Mouse (Mus musculus): ENCODE measurements around the gene Dph7. TPM values are rescaled to one million over a fixed set of nuclear protein-coding genes. Genes with fewer than 3 reads are reported as not detected.
"Not testable (repeated sequence)": the region's sequence is repeated elsewhere in the genome, so short reads cannot be mapped to it uniquely, and the experiment has no call there.

Gene Dph7
- total RNA-seq (2021): 1 to 10 TPM; 4.1 to 4.8 TPM
- long read RNA-seq, experiment 1, partial matches to known transcripts: 0 of 2 reads
- long read RNA-seq, experiment 1, other reads (novel, unspliced or antisense): 1 of 2 reads
- long read RNA-seq, experiment 2, partial matches to known transcripts: 0 of 5 reads
- long read RNA-seq, experiment 2, other reads (novel, unspliced or antisense): 5 of 5 reads

DNA sequence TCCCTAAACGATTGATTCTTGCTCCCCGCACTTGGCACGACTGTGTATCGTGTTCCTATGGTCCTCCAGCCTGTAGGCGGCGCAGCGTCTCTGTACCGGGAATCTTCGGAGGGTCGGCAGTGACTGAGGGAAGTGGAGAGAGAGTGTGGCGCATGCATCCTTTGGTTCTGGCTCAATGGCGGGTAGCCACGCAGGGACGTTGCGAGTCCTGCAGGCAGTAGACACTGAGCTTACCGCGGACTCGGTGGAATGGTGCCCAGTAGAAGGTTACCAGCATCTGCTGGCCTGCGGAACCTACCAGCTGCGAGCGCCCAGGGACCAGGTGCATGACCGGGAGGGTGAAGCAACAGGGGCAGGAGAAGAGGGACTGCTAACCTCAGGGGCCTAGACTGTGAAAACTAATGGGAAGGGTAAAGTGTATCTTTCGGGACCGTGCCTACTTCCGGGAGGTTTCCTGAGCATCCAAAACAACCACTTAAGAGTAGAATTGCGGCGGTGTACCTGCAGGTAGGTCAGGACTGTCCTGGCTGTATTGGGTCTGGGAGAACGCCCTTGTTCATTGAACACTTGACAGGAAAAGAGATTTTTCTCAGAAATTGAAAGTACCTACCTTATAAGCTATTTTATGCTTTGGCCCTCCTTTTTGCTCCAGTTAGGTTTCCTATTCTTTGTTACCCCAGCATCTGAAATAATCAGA is at the start of gene Dph7:
Dph7 (plus strand) TSS at position 97 of the 697 bp plus-strand sequence.
- intact Hi-C loops (cut with DNase I; ENCODE audit: low total_unique reads): loop anchor here (5.0 kb wide), 1 partner anchor 35 kb away; no protein-coding TSS in a partner anchor

DNA sequence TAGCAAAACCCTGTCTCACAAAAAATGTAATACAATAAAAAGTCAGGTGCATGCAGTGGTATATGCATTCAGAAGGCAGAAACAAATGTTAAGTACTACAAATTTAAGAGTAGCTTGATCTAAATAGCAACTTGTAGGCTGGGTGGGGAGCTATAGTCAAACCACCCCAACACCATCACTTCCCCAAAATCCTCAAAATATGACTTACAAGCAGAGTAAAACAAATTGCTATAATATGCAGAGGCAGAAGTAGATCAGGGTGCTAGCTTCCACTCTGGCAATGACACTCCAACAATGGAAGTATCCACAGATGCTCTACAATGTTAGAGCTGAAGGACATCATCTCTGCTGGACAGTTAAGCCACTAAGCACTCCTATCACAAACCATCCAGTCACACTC is 49.6 kb upstream of the Dph7 start:
- no peak for DNase-seq
- intact Hi-C loops (cut with DNase I; ENCODE audit: low total_unique reads): no loop called here

More for the DNA sequence above, at the start of gene Dph7:
- peak; percentile 85 for DNase-seq

DNA sequence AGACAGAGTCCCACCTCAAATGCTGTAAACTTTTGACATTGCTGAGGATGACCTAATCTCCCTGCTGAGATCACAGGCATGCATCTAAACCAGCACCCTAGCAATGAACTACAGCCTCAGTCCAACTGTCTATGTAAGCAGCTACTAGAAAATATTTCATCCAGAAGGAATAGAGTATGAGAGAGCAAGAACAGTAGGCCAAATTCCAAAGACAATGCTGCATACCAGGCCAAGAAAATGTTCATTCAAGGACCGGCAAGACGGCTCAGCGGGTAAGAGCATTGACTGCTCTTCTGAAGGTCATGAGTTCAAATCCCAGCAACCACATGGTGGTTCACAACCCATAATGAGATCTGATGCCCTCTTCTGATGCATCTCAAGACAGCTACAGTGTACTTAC is 47.4 kb upstream of the Dph7 start:
- DNase-seq: no peak
- intact Hi-C loops (cut with DNase I; ENCODE audit: low total_unique reads): no loop called here

DNA sequence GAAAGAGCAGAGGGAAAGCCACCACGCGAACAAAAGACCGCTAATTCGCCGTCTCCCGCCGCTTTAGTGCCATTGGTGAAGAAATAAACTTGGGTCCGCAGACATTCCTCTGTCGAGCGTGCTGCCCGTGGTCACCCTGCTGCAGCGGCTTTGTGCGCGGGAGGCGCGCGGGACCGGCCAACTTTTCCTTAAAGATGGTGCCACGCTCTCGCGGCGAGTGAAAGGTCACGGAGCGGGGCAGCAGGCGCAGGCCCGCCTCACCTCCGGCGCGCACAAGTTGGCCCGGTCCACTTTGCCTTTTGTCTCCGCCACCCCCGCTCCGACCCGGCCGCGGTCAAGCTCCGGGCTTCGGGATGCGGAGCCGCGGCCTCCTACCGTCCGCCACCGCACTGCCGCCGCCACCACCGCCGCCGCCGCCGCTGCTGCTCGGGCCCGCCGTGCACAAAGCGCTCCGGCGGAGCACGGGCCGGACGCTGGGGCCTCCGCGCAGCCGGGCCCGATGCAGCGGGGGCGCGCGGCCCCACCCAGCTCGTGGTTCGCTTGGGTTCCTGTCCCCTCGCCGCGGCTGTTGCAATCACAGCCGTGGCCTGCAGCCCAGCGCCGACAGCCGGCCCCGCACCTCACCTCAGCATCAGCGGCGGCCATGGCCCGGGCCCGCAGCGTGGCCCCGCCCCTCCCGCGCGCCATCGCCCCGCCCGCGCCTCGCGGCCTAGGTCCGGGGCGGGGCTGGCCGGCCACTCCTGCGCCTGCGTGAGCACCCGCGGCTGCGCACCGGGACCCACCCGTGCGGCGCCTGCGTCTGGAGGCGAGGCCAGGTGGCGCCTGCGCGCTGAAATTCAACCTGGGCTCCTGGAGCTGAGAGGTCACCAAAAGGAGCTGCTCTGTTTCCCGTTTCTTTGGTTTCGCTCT is 43.0 kb upstream of the Dph7 start, which contains the start of gene Ehmt1:
Ehmt1 (minus strand) TSS at position 685 of the 909 bp plus-strand sequence.
- DNase-seq: peak; percentile 95
- intact Hi-C loops (cut with DNase I; ENCODE audit: low total_unique reads): no loop called here

DNA sequence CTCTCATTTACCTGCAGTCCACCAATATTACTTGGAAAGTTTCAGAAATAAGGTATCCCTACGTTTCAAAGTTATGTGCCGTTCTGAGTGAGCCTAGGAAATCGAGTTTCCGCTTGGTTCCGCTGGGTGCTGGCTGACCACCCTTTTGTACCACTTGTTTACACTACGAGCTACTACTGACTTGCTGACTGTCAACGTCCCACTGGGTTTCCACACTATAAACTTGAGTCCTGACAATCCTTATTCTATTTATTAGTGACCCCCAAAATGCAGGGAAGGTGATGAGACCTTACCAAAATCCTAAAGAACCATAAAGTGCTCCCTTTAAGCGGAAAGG is 42.4 kb upstream of the Dph7 start:
- DNase-seq: no peak
- intact Hi-C loops (cut with DNase I; ENCODE audit: low total_unique reads): no loop called here

DNA sequence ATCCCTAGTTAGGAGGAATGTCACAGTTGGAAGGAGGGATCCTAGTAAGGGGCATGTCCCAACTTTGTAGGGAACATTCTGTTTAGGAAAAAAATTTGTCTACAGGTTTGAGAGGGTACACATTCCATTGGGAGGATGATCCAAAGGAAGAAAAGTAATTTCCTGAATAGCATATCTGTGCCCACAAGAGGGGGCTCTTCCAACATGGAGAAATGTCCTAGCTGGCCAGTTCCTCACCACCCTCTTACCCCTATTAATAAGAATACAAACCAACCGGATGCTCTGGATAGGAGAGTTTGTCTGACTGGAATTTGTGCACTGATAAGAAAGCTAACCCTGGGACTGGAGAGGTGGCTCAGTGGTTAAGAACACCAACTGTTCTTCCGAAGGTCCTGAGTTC is 38.6 kb upstream of the Dph7 start:
- intact Hi-C loops (cut with DNase I; ENCODE audit: low total_unique reads): no loop called here
- DNase-seq: no peak

DNA sequence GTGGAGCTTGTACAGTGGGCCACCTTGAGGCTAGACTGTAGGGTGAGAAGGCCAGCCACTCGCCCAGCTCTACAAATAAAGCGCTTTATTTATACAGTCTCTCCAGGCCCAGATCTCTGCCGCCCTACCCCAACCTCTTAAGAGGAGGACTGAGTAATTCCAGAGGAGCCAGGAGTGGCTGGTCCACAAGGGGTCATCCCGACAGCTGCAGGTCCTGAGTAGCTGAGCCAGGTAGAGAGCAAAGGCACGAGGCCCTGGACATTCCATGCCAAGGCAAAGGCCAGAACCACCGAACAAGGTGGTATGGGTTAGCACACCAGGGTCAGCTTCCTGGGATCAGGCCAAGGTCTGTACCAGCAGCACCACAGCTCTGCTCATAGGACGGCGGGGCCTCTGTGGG is 36.9 kb upstream of the Dph7 start:
- no peak for DNase-seq
- intact Hi-C loops (cut with DNase I; ENCODE audit: low total_unique reads): no loop called here

DNA sequence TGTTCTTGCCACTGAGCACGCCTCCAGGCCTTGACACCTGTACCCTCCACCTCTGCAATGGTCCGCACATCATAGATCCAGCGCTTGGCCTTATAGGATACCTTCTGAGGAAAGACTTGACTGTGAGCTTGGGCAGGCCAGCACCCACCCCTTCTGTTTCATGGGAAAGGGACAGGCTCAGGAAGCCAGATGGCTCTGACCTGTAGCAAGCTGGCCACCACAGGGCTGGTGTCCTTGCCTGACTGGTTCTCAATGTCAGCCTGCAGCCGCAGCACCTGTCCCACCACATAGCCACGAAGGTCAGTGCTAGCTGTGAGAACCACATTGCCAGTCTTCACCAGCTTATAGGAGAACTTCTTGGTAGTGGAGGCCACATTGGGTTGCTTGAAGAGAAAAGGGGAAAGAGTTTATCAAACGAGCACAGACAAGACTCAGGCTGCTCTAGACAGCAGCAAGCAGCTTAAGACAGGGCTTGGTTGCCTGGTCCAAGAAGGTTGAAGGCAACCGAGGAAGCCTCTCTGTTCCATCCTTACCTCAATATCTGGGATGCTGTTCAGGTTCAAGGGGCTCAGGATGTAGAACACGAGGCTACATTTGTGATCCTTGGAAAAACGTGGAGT is 35.7 kb upstream of the Dph7 start:
- intact Hi-C loops (cut with DNase I; ENCODE audit: low total_unique reads): no loop called here
- no peak for DNase-seq

DNA sequence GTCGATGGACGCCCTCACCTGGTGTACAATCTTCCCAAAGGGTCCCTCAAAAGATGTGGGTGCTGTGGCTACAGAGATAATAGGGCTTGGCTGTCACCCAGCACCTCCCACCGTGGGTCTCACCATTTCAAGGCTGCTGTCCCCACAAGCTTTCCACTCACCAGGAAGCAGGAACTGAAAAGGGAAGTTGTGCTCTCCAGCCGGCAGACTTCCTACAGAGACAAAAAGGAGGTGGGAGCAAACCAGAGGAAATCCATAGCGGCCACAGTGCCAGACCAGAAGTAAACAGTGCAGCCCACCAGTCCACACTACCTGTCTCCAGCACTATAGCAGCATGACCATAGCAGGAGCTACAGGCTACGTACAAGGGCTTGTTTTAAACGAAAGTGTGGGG is 35.2 kb upstream of the Dph7 start:
- intact Hi-C loops (cut with DNase I; ENCODE audit: low total_unique reads): no loop called here
- DNase-seq: no peak

DNA sequence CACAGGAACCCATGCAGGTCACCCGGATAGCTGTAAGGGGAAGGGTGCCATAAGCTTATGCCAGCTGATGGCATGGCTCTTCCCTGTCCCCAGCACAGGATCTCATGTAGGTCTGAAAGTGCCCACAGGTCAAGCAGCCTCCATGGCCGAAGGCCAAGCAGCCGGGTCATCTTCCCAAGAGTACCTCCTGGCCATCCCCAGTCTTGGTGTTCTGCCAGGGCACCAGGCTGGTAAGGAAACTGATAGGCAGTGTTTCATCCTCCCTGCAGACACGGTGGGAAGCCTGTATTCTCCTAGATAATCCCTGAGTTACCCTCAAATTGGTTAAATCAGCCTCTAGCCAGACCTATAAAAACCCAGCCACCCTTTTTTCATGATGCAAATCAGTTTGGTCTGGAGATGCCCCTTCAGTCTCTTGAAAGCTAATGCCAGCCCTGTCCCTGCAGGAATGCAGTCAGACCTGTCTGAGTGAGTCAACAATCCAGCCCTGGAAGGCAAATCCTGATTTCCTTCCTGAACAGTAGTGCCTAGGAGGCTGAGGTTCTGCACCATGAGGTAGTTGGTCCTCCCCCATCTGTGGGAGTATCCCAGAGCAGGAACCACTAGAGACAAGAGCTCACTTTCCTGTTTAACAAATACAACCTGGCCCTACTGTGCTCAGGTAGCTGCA is 34.3 kb upstream of the Dph7 start:
- intact Hi-C loops (cut with DNase I; ENCODE audit: low total_unique reads): no loop called here
- peak; percentile 62 for DNase-seq

DNA sequence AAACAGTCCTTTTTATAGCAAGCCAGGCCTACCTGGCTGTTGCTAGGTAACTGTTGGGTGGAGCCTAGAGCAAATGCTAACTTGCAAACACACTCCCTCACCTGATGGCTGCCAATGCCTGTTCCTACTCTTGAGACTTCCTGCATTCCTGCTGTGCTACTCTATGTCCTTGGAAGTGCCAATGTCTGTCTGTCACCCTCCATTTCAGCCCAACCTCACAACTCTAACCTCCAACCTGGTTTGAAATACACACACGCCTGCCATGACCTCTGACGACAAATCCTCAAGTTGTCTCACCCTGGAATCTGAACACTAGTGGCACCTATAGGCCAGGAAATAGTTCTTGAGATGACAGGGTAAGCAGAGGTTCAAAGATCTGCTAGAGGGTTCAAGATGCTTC is 33.1 kb upstream of the Dph7 start:
- DNase-seq: no peak
- intact Hi-C loops (cut with DNase I; ENCODE audit: low total_unique reads): no loop called here

DNA sequence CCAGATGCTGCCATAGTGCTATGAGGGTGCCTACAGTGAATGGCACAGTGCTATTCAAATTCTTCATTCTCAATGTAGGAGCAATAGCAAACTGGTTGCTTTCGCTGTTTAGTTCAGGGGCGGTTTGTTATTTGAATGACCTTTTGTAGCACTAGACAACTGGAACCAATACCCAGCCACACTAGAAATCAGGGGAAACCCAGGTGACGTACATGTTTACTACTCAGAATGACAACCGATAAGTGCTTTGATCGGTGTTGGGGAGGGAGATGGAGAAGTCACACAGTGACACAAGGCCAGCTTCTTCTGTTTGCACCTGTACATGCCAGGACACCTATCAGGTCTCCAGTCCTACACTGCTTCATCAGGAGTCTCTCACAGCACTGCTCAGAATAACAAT is 32.6 kb upstream of the Dph7 start:
- DNase-seq: no peak
- intact Hi-C loops (cut with DNase I; ENCODE audit: low total_unique reads): no loop called here

DNA sequence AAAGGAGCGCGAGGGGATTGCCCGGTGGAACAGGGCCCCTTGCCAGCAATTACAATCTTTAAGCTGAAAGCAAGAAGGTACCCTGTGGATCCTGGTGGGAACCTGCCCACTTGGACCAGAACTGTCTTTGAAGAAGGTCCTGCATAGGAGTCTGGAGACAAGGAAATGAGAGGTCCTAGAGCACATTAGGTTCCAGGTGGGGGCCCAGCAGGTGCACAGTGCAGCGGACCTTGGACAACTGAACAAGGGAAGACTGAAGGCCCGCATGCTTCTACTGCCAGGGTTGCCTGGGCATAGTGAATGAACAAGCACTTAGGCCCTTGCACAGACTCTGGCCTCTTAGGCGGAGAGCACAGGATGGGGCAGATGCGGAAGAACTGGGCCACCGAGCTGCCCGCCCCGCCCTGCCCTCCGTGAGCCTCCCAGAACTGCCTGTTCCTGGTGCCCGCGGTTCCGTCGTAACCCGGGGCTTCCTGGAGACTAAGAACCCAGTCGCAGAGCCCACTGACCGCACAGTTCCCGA is 27.7 kb upstream of the Dph7 start:
- no peak for DNase-seq
- intact Hi-C loops (cut with DNase I; ENCODE audit: low total_unique reads): loop anchor here (10.0 kb wide), 1 partner anchor 80 kb away; no protein-coding TSS in a partner anchor

DNA sequence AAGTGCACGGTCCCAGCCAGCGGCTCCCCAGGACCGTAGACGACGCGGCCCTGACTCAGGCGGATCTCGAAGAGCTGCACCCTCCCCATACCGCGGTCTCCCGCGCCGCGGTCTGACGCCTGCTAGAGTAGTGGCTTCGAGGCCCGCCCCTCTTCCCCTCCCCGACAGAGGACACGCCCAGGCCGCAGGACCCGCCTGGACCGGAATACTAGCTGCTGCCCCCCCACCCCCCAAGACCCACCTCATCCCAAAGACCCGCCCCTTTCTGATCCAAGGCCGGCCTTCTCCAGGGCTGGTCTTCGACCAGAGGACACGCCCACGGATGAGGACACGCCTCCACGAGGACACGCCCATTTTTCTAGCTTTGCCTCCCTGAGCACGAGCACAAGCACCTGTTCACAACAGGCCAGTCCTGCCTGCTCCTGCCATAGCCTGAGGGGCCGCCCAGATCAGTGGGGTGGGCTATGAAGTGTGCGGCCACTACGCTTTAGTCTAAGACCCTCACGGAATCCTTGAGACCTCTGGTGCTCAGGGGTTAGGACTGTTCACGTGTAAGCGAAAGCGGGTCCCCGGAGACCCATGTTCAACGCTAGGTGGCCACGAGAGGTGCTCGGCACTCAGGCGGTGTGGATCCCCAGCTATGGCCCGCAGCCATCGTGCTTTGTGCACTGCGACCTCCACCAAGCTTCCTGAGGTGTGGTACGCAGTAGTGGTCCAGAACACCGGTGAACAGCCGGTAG is 27.0 kb upstream of the Dph7 start, which contains the start of gene Arrdc1:
Arrdc1 (minus strand) TSS at position 196 of the 740 bp plus-strand sequence.
- intact Hi-C loops (cut with DNase I; ENCODE audit: low total_unique reads): loop anchor here (10.0 kb wide), 1 partner anchor 80 kb away; no protein-coding TSS in a partner anchor
- peak; percentile 89 for DNase-seq

DNA sequence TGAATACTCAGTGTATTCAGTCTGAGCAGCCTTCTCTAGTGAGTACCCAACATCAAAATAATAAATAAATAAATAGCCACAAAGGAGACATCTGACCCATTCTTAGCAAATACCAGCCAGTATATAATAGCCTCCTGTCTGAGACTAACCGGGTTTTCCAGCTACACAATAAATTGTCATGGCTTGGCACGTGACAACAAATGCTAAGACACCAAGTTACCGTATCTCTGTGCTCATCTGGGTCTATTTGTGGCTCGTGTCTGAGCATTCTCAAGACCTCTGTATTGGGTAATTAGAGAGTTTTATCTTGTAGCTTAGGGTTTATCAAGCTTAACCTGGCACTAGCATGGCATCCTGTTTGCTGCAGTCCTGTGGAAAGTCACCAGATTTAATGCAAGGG is 20.1 kb upstream of the Dph7 start:
- intact Hi-C loops (cut with DNase I; ENCODE audit: low total_unique reads): no loop called here
- DNase-seq: no peak

DNA sequence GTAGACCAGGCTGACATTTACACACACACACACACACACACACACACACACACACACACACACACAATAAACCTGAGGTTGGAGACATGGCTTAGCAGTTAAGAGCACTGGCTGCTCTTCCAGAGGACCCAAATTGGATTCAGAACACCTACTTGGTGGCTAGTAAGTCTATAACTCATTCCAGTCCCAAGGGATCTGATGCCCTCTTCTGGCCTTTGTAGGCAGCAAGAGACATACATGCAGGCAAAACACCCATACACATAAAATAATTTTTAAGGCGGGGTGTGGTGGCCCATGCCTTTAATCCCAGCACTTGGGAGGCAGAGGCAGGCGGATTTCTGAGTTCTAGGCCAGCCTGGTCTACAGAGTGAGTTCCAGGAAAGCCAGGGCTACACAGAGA is 17.9 kb upstream of the Dph7 start:
- DNase-seq; intact Hi-C loops (cut with DNase I; ENCODE audit: low total_unique reads): not testable (repeated sequence)

DNA sequence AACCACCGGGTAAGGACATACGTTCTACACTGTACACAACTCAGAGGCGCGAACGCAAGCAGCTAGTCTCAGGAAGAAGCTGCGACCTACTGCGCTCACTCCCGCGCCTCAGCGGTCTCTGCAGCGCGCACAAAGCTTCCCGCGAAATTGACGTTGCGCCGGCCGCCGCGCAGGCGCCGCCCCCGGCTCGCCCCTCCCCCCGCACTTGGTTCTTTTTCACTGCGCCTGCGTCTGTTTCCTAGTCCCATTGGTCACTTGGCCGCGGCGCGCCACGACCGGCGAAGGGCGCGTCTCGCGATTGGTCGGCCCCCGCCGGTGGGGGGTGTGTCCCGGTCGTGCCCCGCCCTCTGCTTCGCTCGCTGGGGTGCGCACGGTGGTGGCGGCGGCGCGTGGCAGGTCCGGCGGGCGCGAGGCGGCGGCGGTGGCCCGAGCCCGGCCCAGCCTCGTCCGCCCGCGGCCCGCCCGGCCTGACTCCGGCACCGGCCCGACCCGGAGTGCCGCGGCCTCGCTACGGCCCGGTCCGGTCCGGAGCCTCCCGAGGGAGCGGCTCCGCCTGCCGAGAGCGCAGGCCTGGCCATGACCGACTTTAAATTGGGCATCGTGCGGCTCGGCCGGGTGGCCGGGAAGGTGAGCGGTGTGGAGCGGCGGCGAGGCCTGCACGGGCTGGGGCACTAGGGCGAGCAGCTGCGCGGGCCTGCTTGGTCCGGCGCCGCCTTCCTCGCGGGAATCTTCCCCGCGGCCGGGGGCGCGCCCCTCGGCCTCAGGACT is 12.6 kb upstream of the Dph7 start, which contains the start of gene Zmynd19:
Zmynd19 (plus strand) TSS at position 372 of the 768 bp plus-strand sequence.
- intact Hi-C loops (cut with DNase I; ENCODE audit: low total_unique reads): no loop called here

DNA sequence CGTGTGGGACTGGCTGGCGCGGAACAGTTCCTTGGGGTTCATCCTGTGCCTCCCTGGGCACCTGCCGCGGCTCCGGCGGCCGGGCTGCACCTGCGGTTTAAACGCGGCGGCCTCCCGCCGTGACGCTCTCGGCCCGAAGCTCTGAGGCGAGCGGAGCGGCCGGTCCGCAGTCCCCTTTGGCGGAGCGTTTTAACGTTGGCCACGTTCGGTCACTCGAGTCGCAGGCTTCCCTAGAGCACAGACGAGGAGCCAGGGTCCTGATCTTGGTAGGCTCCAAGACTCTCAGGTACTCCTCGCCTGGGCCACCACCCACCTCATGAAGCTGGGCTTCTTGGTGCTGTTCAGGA is 12.0 kb upstream of the Dph7 start:
- intact Hi-C loops (cut with DNase I; ENCODE audit: low total_unique reads): no loop called here
- DNase-seq: no peak

More for the DNA sequence above, 12.6 kb upstream of the Dph7 start, which contains the start of gene Zmynd19:
- DNase-seq: peak; percentile 98
